Mouse (Mus musculus) embryonic facial prominence, embryonic 10.5 days (tissue): Measurements from ENCODE around the gene Adamts15. TPM values are rescaled to one million over a fixed set of nuclear protein-coding genes. Genes with fewer than 3 reads are reported as not detected.

Experiments
- DNase-seq: peaks from one replicate; pipeline ENCODE4 v3.0.0-alpha.2; 2017; ENCODE audit warnings: low spot score
- H3K27ac ChIP-seq: fragments of 300-500 bp; sonication (generic); replicated peaks from 2 replicates; pipeline ENCODE4 v1.5.1; 2016; ENCODE audit warnings: mild to moderate bottlenecking
- H3K27me3 ChIP-seq: fragments of 300-500 bp; sonication (generic); replicated peaks from 2 replicates; pipeline ENCODE4 v1.6.1; 2016; ENCODE audit warnings: low read depth, mild to moderate bottlenecking; ENCODE audit not compliant: poor library complexity, severe bottlenecking
- H3K36me3 ChIP-seq: fragments of 300-500 bp; sonication (generic); replicated peaks from 2 replicates; pipeline ENCODE4 v1.6.1; 2016; ENCODE audit warnings: mild to moderate bottlenecking, moderate library complexity
- H3K4me1 ChIP-seq: fragments of 300-500 bp; sonication (generic); 2 replicates; pipeline ENCODE4 v1.6.1; 2016
- H3K4me3 ChIP-seq: fragments of 300-500 bp; sonication (generic); 2 replicates; pipeline ENCODE4 v1.5.1; 2016; ENCODE audit warnings: mild to moderate bottlenecking, moderate library complexity
- H3K9me3 ChIP-seq: fragments of 300-500 bp; sonication (generic); 2 replicates; pipeline ENCODE4 v1.6.1; 2016; ENCODE audit warnings: mild to moderate bottlenecking
- WGBS: fragments of 180-500 bp; shearing (Covaris S2); methylation state at CpG from one replicate; pipeline ENCODE4 v1.1.7; 2016; 5-methylcytosine and 5-hydroxymethylcytosine counted together
- polyA plus RNA-seq: library from polyadenylated mRNA; unstranded; fragments of >200 nt; fragmentation: Nextera tagmentation; extraction: Ambion mirVana; gene quantifications from 2 replicates; pipeline ENCODE4 v1.2.1, GENCODE M21; 2016

The Adamts15 gene
- polyA plus RNA-seq, 1 experiment from 2014 or later: 9.1 TPM

DNA sequence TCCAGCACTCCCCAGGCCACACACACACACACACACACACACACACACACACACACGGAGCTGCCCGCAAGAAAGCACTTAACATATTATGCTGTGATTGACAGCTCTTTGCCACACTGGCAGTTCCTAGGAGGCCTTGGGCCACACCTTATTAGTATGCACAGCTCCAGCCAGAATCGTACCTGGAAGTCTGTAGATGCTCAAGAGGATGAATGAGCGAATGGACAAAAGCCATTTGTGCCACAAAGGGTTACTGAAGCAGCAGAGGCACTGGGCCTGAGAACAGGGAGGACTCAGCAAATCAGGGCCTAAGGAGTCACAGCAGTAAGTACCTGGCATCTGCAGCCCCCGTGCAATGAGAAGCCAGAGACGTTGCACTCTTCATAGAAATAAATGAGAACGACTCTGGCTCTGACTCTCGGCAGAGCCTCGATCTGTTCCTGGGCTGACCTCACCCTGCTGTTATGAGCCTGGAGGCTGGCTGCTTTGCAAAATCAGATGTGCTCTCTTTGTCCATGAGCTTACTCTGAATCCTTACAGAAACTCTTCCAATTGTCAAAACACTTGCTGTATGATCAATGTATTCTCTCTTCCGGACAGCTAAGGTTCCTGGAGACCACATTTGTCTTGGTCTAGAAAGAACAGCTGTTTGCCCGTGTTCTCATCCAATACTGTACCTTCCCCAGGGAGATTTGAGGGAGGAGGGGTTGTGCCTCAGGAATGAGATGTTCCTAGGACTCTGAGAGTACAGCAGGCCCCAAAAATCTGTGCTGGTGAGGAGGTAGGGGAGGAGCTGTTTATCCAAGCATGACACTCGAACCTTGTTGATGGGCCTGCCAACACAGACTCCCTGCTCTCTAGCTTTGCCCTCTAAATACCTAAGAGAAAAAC is 3.5 kb downstream of the Adamts15 start:
- Histone ChIP-seq H3K27ac (no peak overlapping the region), H3K4me3 (no peak overlapping the region), H3K36me3 (no peaks in the 10 kb centered on the region; the same call in 1 of the 2 replicates), H3K4me1 (peaks cover 40% of the 10 kb centered on the region), H3K27me3 (peaks cover 44% of the 10 kb centered on the region), H3K9me3 (no peaks in the 10 kb centered on the region)
- 63% methylated on average over 12 of the region's 12 CpGs for WGBS
- DNase-seq: no peak

DNA sequence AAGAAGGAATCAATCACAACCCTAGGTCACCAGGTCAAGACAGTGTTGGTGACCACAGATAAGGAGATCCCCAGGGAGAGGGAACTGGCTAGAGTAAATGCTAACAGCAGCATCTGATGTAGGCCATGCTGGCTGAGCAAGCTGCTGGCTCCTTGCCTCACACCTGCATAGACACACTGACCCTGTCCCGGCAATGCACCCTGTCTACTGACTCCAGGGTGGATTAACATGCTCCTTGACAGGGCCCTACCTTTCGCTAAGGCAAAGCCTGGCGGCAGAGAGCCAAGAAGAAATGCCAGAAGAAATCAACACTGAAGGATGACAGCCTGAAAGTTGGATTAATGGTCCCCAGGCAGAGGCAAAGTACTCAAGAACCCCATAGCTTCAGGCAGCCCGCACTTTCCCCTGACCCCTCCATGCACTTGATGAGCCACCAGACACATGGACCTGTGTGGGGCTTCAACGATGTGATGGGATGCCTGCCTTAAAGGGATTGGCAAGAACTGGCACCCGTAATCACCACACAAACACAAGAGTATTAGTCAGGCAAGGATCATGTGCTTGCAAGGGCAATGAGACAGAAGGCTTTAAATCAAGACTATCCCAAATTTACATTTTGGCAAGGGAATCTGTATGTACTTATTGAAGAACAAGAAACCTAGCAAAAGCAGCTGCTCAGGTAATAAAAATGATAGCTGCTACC is 5.8 kb downstream of the Adamts15 start:
- WGBS: 85% methylated on average over 6 of the region's 6 CpGs
- H3K4me3 ChIP-seq: no peak overlapping the region
- peaks cover 28% of the 10 kb centered on the region for H3K27me3 ChIP-seq
- DNase-seq: no peak
- H3K36me3 ChIP-seq: no peaks in the 10 kb centered on the region; the same call in 1 of the 2 replicates
- peaks cover 25% of the 10 kb centered on the region for H3K4me1 ChIP-seq
- no peaks in the 10 kb centered on the region for H3K9me3 ChIP-seq
- H3K27ac ChIP-seq: no peak overlapping the region

DNA sequence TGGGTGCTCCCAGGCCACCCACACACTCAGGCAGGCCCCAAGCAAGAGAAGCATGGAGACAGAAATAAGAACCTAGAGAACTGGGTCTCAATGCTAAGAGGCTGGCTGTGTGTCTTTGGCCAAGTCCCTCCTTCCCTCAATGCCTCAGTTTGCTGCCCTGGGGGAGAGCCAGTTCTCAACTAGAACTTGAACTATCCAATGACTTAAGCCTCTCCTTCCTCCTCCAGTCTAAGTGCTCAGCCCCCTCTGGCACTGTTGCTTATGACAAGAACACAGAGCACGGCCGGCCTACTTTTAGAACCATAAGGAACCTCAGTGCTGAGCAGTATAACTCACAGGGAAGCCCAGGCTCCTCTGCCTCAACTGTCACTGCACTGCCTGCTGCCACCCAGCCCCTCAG is 8.0 kb downstream of the Adamts15 start:
- DNase-seq: no peak

DNA sequence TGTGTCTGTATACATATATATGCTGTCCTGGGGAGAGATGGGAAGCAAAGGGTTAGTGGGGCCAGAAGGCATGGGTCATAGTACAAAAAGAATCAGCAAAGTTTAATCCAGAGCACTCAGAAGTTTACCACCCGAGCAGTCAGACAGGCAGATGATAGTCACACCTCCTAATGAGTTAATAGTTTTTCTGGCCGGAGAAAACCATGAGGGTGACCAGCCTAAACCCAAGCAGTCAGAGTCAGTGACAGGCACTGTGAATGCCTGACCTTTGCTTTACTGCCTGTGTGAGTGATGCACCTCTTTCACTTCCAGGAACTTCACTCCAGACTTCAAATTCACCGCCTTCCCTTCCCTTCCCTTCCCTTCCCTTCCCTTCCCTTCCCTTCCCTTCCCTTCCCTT is 8.8 kb downstream of the Adamts15 start:
- Histone ChIP-seq H3K4me1 (peaks cover 6% of the 10 kb centered on the region), H3K4me3 (no peak overlapping the region), H3K36me3 (peaks cover 10% of the 10 kb centered on the region), H3K9me3 (no peaks in the 10 kb centered on the region), H3K27me3 (0 out of 2 replicates have a peak, but pooled peaks cover 3% of the 10 kb centered on the region), H3K27ac (no peak overlapping the region)
- DNase-seq: no peak
- WGBS: 67% methylated on average over 3 of the region's 3 CpGs

More for the DNA sequence above, 8.0 kb downstream of the Adamts15 start:
- no peaks in the 10 kb centered on the region for H3K9me3 ChIP-seq
- 94% methylated on average over 2 of the region's 2 CpGs for WGBS
- peaks cover 14% of the 10 kb centered on the region for H3K4me1 ChIP-seq
- H3K36me3 ChIP-seq: peaks cover 10% of the 10 kb centered on the region
- H3K27me3 ChIP-seq: peaks cover 6% of the 10 kb centered on the region; the same call in 1 of the 2 replicates
- no peak overlapping the region for H3K4me3 ChIP-seq
- no peak overlapping the region for H3K27ac ChIP-seq

DNA sequence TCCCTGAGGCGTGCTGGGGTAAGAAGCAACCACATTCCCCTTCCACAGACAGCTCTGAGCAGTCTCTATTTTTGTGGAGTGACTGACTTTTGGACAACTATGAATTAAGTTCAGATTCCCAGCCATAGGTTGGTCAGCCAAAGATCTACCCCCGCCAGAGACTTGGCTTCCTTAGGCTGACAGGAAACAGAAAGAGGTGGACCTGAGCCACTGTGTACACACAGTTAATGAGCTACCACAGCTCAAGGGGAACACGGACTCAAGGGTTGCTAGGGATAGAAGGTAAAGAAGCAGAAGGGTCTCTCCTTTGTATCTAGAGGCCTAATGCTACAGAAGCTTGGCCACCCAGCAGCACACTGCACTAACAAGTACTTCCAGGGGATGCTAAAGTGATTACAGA is 10.1 kb downstream of the Adamts15 start:
- peaks cover 10% of the 10 kb centered on the region for H3K36me3 ChIP-seq
- no peaks in the 10 kb centered on the region for H3K9me3 ChIP-seq
- 79% methylated on average over 3 of the region's 3 CpGs for WGBS
- DNase-seq: no peak
- 0 out of 2 replicates have a peak, but pooled peaks cover 3% of the 10 kb centered on the region for H3K27me3 ChIP-seq
- H3K4me1 ChIP-seq: 0 out of 2 replicates have a peak, but pooled peaks cover 3% of the 10 kb centered on the region
- H3K4me3 ChIP-seq: no peak overlapping the region
- H3K27ac ChIP-seq: no peak overlapping the region

DNA sequence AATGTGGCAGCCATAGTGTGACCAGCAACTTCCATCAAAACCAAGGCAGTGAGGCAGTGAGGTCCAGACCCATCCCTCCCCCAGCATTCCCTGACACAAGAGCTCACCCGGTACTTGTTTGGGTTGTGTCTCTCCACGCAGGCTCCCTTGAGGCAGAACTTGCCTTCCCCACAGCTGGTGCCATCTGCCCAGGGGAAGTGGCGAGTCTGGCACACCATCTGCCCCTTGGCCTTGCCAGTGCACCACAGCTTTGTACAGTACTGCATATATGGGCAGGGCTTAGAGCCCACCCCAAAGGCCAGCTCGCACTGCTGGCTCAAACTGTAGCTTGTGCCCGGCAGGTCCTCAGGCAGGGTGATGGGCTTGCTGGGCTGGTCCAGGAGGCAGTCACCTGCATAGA is 11.8 kb downstream of the Adamts15 start:
- DNase-seq: no peak
- no peak overlapping the region for H3K4me3 ChIP-seq
- H3K9me3 ChIP-seq: no peaks in the 10 kb centered on the region
- 0 out of 2 replicates have a peak, but pooled peaks cover 3% of the 10 kb centered on the region for H3K27me3 ChIP-seq
- H3K27ac ChIP-seq: no peak overlapping the region
- peaks cover 12% of the 10 kb centered on the region for H3K36me3 ChIP-seq
- H3K4me1 ChIP-seq: no peaks in the 10 kb centered on the region
- 84% methylated on average over 5 of the region's 5 CpGs for WGBS

DNA sequence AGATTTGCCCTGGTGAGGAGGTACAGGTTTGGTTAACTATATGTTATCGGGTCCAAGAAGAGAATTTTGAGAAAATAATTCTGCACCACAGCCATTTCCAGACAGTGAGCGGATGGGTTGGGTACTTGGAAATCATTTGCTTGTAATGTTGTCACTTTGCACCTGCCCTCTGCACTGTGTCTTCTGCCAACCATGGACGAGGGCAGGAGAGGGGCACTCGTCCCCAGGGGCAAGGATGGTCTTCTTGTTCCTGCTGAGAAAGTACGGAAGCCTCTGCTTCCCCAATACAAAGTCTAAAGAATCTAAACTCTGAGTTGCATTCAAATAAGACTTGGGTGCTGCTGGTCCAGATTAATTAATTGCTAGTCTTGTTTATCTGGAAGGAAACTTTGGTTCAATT is 13.3 kb downstream of the Adamts15 start:
- no peak overlapping the region for H3K27ac ChIP-seq
- H3K27me3 ChIP-seq: no peaks in the 10 kb centered on the region
- no peaks in the 10 kb centered on the region for H3K9me3 ChIP-seq
- H3K4me1 ChIP-seq: no peaks in the 10 kb centered on the region
- no peak for DNase-seq
- H3K4me3 ChIP-seq: no peak overlapping the region
- peaks cover 22% of the 10 kb centered on the region for H3K36me3 ChIP-seq
- WGBS: 84% methylated on average over 5 of the region's 5 CpGs

DNA sequence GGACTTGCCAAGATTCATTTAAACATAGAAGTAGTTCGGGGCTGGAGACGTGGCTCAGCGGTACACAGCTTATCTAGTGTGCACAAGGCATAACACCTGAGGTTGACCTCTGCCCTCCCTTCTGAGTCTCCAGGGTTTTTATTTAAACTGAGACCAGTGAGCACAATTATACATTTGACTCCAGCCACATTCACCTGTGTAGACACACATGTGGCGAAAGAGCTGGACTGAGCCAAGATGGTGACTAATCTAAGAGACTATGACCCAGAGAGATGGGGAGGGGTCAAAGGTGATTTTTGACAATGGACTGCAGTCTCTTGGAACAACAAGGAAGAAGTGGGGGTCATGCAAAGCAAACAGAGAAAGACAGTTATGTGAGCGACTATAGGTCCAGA is 14.0 kb downstream of the Adamts15 start:
- Histone ChIP-seq H3K4me3 (no peak overlapping the region), H3K4me1 (no peaks in the 10 kb centered on the region), H3K27me3 (no peaks in the 10 kb centered on the region), H3K36me3 (peaks cover 26% of the 10 kb centered on the region), H3K27ac (no peak overlapping the region), H3K9me3 (no peaks in the 10 kb centered on the region)
- WGBS: 88% methylated on average over 5 of the region's 5 CpGs
- DNase-seq: no peak

DNA sequence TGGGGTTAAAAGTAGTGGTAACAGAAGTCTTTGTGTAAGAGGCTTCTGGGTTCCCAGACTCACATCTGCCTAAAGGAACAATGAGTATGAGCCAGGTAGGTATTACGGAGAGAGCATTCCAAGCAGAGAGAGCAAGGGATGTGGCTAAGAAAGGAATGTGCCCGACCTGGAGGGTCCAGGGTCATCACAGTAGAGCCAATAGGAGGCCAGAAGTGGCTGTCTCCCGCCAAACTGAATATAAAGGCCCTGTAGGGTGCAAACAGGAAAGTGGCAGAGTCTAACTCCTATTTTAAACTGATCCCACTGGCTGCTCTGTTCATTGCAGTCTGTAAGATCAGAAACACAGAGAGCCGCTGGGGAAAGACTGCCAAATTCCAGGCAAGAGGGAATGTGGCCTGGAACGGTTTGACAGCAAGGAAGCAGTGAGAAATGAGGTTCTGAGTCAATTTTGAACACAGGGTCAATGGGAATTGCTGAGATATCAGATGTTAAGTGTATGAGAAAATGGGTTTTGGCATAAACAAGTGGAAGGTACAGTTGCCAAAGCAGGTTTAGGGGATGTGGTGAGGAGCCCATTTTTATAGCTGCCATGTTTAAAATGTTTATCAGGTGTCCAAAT is 14.5 kb downstream of the Adamts15 start:
- DNase-seq: no peak
- H3K4me3 ChIP-seq: no peak overlapping the region
- no peaks in the 10 kb centered on the region for H3K9me3 ChIP-seq
- peaks cover 31% of the 10 kb centered on the region for H3K36me3 ChIP-seq
- WGBS: 64% methylated on average over 5 of the region's 5 CpGs
- no peak overlapping the region for H3K27ac ChIP-seq
- no peaks in the 10 kb centered on the region for H3K27me3 ChIP-seq
- H3K4me1 ChIP-seq: no peaks in the 10 kb centered on the region

DNA sequence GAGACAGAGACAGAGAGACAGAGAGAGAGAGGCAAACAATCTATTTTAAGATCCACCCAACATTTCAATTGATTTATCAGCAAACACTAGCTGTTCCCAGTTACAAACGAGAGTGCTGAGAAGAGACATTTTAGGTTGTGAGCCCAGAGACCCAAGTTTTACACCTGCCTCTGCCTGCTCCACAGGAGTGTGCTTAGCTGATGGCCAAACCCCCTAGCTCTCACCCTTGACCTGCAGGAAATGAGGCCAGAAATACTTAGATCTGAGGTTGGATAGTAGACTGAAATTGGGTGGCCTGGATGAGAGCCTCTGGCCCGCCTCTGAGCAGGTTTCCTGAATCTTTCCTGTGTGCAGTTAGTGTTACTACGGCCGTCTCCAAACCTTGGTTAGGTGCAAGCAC is 15.8 kb downstream of the Adamts15 start:
- H3K9me3 ChIP-seq: no peaks in the 10 kb centered on the region
- no peak overlapping the region for H3K27ac ChIP-seq
- H3K4me1 ChIP-seq: no peaks in the 10 kb centered on the region
- no peaks in the 10 kb centered on the region for H3K27me3 ChIP-seq
- no peak overlapping the region for H3K4me3 ChIP-seq
- 85% methylated on average over 4 of the region's 4 CpGs for WGBS
- peaks cover 44% of the 10 kb centered on the region for H3K36me3 ChIP-seq
- DNase-seq: no peak

DNA sequence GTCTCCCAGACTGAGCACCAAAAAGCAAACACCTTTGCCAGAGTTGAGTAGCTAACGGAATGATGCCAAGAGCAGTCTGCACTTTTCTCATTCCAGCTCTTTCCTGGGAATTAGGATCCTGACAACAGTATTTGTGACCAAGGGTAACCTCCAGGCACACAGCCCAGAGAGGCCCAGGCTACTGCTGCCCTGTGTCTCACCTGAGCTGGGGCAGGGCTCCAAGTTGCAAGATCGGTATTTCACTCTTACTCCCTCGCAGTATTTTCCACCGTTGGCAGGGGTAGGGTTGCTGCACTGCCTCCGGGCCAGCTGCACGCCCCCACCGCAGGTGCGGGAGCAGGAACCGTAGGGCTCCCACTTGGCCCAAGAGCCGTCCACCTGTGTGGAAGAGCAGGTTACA is 16.4 kb downstream of the Adamts15 start:
- no peak for DNase-seq
- Histone ChIP-seq H3K36me3 (peaks cover 46% of the 10 kb centered on the region), H3K27ac (no peak overlapping the region), H3K9me3 (no peaks in the 10 kb centered on the region), H3K27me3 (no peaks in the 10 kb centered on the region), H3K4me1 (no peaks in the 10 kb centered on the region), H3K4me3 (no peak overlapping the region)
- 92% methylated on average over 10 of the region's 10 CpGs for WGBS

DNA sequence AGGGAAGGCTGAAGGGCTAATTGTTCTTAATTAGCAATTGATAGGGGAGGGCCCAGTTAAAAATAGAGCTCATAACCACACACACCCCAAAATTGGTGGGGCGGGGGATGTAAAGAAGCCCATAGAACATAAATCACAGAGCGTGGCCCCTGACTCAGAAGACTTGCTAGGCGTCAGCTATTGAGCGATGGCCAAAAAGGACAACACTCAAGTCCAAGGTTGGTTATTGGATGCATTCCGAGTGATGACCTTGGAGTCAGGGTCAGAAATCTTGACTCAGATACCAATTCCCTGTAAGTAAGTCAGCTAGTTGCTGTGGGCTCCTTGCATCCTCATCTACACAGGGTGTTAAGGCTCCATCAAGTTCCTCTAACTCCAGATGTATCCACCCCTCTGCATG is 19.0 kb downstream of the Adamts15 start:
- WGBS: 96% methylated on average over 5 of the region's 5 CpGs
- H3K27me3 ChIP-seq: no peaks in the 10 kb centered on the region
- H3K9me3 ChIP-seq: no peaks in the 10 kb centered on the region
- H3K27ac ChIP-seq: no peak overlapping the region
- no peaks in the 10 kb centered on the region for H3K4me1 ChIP-seq
- H3K36me3 ChIP-seq: peaks cover 47% of the 10 kb centered on the region
- no peak for DNase-seq
- H3K4me3 ChIP-seq: no peak overlapping the region
